Mouse (Mus musculus) forebrain, embryonic 15.5 days (tissue): ENCODE measurements around the gene Ccdc59. TPM values are rescaled to one million over a fixed set of nuclear protein-coding genes. Genes with fewer than 3 reads are reported as not detected.

Experiments
- ATAC-seq: fragments of 200-750 bp; cut with Nextera tagmentation; replicated peaks from 2 replicates; pipeline ENCODE4 v1.8.0; 2017; ENCODE audit warnings: mild to moderate bottlenecking, moderate TSS enrichment, moderate library complexity
- H3K27ac ChIP-seq: fragments of 300-500 bp; sonication (generic); replicated peaks from 2 replicates; pipeline ENCODE4 v1.5.1; 2015; ENCODE audit warnings: mild to moderate bottlenecking, inconsistent platforms
- H3K27me3 ChIP-seq: fragments of 300-500 bp; sonication (generic); 2 replicates; pipeline ENCODE4 v1.6.1; 2015; ENCODE audit warnings: inconsistent platforms
- H3K36me3 ChIP-seq: fragments of 300-500 bp; sonication (generic); 2 replicates; pipeline ENCODE4 v1.6.1; 2015; ENCODE audit warnings: mild to moderate bottlenecking, inconsistent platforms
- H3K4me1 ChIP-seq: fragments of 300-500 bp; sonication (generic); 2 replicates; pipeline ENCODE4 v1.6.1; 2015; ENCODE audit warnings: inconsistent platforms
- H3K4me2 ChIP-seq: fragments of 300-500 bp; sonication (generic); replicated peaks from 2 replicates; pipeline ENCODE4 v1.6.1; 2015; ENCODE audit warnings: mild to moderate bottlenecking, inconsistent platforms
- H3K4me3 ChIP-seq: fragments of 300-500 bp; sonication (generic); 2 replicates; pipeline ENCODE4 v1.5.1; 2015; ENCODE audit warnings: mild to moderate bottlenecking, inconsistent platforms
- H3K9ac ChIP-seq: fragments of 300-500 bp; sonication (generic); replicated peaks from 2 replicates; pipeline ENCODE4 v1.6.1; 2015; ENCODE audit warnings: mild to moderate bottlenecking, inconsistent platforms
- H3K9me3 ChIP-seq: fragments of 300-500 bp; sonication (generic); 2 replicates; pipeline ENCODE4 v1.6.1; 2016; ENCODE audit warnings: inconsistent platforms
- WGBS: fragments of 180-500 bp; shearing (Covaris S2); methylation state at CpG from one replicate; pipeline ENCODE4 v1.1.7; 2015; ENCODE audit warnings: mixed read lengths; 5-methylcytosine and 5-hydroxymethylcytosine counted together
- polyA plus RNA-seq: library from polyadenylated mRNA; unstranded; fragments of >200 nt; fragmentation: Nextera tagmentation; extraction: Ambion mirVana; gene quantifications from 2 replicates; pipeline ENCODE4 v1.2.1, GENCODE M21; 2015

Gene Ccdc59
- polyA plus RNA-seq: 45.4 and 51.5 TPM in 2 replicates

DNA sequence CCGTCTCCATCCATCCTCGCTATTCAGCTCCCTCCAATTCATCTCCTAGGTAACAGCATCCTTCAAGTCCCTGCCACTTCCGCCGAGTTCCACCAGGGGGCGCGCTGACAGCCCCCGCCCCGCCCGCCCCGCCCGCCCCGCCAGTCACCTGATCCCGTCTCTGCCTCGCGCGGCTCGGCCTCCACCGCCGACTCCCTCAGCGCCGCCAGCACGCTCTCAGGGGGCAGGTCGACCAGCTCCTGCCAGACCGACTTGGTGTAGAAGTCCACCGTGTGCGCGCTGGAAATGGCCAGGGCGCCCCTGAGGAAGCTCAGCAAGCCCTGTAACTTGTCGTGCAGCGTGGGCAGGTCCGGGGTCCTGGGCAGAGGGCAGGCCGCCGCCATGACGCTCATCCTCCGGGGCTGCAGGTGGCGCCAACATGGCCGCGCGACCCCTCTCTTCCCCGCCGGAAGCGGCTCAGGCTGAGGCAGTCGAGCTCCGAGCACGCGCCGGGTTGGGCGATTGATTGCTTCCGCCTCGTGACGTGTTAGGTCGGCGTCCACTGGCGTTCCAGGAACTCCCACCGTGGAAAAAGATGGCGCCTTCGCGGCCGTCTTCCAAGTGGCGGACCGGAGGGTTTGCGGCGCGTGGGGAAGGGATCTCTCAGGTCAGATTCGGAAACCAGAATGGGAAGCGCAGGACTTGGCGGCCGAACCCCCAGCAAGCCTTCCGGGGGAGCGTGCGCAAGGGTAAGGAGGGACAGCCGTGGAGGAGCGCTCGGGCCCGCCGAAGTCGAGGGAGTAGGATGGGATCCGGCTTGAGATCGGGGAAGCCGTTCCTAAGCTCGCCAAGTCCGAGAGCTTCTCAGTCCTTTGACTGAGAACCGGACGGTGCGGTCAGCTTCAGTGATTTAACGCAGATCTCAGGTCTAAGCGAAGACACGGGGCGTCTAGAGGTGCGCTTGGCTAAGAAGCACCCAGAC is at the start of gene Ccdc59, which contains the start of gene Mettl25:
TSS of gene Ccdc59 (plus strand) at position 140 of the 961 bp plus-strand sequence.
TSS of gene Mettl25 (minus strand) at position 453 of the 961 bp plus-strand sequence.
- no peaks in the 10 kb centered on the region for H3K27me3 ChIP-seq
- peak; percentile 99 for ATAC-seq
- peak within 1 kb of the TSS; percentile 98 for H3K27ac ChIP-seq
- under 1% methylated on average over 90 of the region's 90 CpGs for WGBS
- H3K4me3 ChIP-seq: peak within 1 kb of the TSS; percentile 84
- H3K36me3 ChIP-seq: peaks cover 28% of the 10 kb centered on the region
- H3K4me1 ChIP-seq: peaks cover 24% of the 10 kb centered on the region
- H3K9me3 ChIP-seq: no peaks in the 10 kb centered on the region
- peak within 1 kb of the TSS; percentile 75 for H3K4me2 ChIP-seq
- H3K9ac ChIP-seq: peak within 1 kb of the TSS; percentile 89

DNA sequence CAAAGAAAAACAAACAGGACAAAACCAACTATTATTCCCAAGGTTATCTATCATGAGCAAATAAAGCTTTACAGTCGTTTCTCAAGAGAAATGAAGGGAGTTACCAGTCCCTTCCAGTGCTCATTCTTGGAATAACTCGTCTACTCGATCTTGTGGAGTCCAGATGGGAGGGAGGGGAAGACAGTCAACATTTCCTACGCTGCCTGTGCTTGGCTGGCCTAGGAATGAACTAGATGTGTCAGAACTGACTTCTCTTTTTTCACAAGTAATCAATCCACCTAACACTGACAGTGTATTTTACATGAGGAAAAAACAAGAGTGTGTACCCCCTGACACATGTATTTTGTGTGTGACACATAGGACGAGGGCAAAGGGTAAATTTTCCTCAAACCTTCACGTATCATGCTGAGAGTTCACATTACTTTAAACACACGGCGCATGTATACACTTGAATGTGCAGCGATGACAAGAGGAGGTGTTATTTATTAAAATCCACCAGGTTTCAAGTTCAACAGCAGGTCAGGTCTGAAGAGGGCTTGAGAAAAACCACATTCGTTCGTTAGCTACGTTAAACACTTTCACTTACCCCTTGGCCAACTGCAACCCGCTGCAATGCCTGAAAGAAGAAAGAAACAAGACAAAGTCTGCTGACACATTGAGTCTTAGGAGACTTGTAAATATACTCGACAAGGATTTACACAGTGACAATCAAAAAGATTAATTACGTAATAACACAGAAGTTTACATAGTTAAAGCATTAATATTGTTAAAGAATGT is 46.9 kb upstream of the Ccdc59 start:
- 70% methylated on average over 15 of the region's 15 CpGs for WGBS
- H3K4me1 ChIP-seq: peaks cover 4% of the 10 kb centered on the region
- no peak overlapping the region for H3K4me2 ChIP-seq
- ATAC-seq: no peak
- H3K4me3 ChIP-seq: no peak overlapping the region
- no peak overlapping the region for H3K9ac ChIP-seq
- no peaks in the 10 kb centered on the region for H3K9me3 ChIP-seq
- H3K27ac ChIP-seq: no peak overlapping the region
- no peaks in the 10 kb centered on the region for H3K27me3 ChIP-seq
- no peaks in the 10 kb centered on the region for H3K36me3 ChIP-seq

DNA sequence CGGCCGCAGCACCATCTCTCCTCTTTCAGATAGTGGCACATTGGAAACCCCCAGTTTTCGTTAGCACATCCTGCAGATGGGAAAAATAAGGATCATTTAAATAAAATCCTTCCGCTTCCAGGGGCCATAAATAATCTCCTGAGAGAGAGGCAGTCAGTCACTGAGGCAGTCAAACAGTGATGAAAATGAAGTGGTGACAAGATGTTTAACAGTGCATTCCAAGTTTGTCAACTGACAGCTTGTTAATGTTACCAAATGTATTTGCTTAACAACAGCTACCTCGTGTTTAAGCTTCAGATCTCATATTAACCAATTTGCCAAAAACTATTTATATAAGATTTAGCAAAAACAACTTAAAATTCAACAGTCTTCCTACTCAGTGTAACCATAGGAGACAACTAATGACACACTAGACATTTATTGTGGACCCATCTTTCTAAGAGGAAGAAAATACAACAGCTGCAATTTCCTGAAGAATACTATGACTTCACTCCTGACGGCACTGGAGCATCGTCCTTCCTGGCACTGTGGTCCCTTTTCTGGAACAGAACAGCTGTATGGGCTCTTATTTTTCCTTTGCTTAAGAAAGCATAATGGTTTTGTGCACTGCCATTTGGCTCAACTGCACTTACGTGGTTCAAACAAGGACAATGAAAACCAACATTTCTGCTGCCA is 43.5 kb upstream of the Ccdc59 start:
- H3K27ac ChIP-seq: no peak overlapping the region
- H3K4me2 ChIP-seq: no peak overlapping the region
- H3K4me1 ChIP-seq: no peaks in the 10 kb centered on the region
- H3K9me3 ChIP-seq: no peaks in the 10 kb centered on the region
- ATAC-seq: peak; percentile 51
- H3K9ac ChIP-seq: no peak overlapping the region
- H3K36me3 ChIP-seq: no peaks in the 10 kb centered on the region
- no peak overlapping the region for H3K4me3 ChIP-seq
- H3K27me3 ChIP-seq: no peaks in the 10 kb centered on the region
- 53% methylated on average over 8 of the region's 8 CpGs for WGBS

DNA sequence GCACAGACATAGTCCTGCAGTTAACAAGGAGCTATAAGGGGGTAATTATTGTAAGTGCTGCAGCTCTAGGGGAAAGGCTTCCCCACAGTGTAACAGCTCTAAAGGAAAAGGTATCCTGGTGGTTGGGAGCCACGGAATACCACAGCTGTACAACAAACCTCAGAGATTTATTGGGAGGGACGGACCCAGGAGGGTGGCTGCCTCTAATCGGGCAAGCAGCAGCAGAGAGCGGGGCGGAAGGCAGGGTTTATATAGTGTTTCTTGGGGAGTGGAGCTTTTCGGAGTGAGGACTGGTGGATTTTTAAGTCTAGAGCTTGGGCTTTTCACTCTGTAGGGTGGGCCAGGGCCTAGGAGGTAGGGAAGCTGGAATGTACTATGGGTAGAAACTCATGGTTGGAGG is 39.7 kb upstream of the Ccdc59 start:
- no peak for ATAC-seq

DNA sequence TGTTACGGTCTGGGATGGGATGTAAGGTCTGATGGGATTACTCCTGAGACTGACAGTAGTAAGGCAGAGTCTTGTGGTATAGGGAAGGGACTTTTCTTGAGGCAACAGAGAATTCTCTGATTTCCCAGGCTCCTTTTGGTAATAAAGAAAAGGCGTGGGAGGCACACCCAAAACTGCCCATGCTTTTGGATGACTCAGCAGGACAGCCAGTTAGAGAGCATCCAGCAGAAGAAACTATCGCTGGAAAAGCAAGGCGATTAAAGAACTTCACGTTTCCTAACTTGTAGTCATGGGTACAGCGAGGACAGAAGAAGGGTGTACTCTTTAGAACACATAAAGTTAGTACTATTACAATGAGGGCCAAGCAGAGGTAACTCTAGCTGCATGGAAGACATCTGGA is 38.7 kb upstream of the Ccdc59 start:
- no peaks in the 10 kb centered on the region for H3K9me3 ChIP-seq
- no peak overlapping the region for H3K4me3 ChIP-seq
- H3K4me2 ChIP-seq: no peak overlapping the region
- WGBS: 94% methylated on average over 6 of the region's 6 CpGs
- no peak overlapping the region for H3K9ac ChIP-seq
- ATAC-seq: no peak
- no peaks in the 10 kb centered on the region for H3K36me3 ChIP-seq
- H3K27me3 ChIP-seq: no peaks in the 10 kb centered on the region
- H3K27ac ChIP-seq: no peak overlapping the region
- no peaks in the 10 kb centered on the region for H3K4me1 ChIP-seq

More for the DNA sequence above, 39.7 kb upstream of the Ccdc59 start:
- Histone ChIP-seq H3K9ac (no peak overlapping the region), H3K4me3 (no peak overlapping the region), H3K36me3 (no peaks in the 10 kb centered on the region), H3K9me3 (no peaks in the 10 kb centered on the region), H3K27me3 (no peaks in the 10 kb centered on the region), H3K27ac (no peak overlapping the region), H3K4me1 (no peaks in the 10 kb centered on the region), H3K4me2 (no peak overlapping the region)
- 88% methylated on average over 6 of the region's 6 CpGs for WGBS

DNA sequence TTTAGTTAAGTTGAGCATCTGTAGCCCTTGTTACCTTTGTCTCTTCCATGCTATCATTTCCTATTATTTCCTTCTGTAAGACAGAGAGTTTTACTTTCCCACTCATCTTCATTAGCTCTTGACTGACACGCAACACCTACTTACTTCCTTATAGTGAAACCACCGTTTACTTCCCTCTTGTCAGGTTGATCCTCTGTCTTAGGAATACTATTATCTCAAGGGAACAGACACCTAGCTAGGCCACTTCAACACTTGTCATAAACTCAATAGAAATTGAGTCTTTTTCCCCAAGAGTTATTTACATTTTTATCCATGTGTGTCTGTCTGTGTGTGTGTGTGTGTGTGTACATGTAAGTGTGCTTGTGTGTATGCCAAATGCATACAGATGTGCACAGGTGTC is 37.4 kb upstream of the Ccdc59 start:
- H3K9me3 ChIP-seq: no peaks in the 10 kb centered on the region
- no peaks in the 10 kb centered on the region for H3K36me3 ChIP-seq
- H3K9ac ChIP-seq: no peak overlapping the region
- no peaks in the 10 kb centered on the region for H3K27me3 ChIP-seq
- H3K4me2 ChIP-seq: no peak overlapping the region
- H3K4me1 ChIP-seq: no peaks in the 10 kb centered on the region
- ATAC-seq: no peak
- H3K27ac ChIP-seq: no peak overlapping the region
- WGBS: 95% methylated on average over 2 of the region's 2 CpGs
- no peak overlapping the region for H3K4me3 ChIP-seq

DNA sequence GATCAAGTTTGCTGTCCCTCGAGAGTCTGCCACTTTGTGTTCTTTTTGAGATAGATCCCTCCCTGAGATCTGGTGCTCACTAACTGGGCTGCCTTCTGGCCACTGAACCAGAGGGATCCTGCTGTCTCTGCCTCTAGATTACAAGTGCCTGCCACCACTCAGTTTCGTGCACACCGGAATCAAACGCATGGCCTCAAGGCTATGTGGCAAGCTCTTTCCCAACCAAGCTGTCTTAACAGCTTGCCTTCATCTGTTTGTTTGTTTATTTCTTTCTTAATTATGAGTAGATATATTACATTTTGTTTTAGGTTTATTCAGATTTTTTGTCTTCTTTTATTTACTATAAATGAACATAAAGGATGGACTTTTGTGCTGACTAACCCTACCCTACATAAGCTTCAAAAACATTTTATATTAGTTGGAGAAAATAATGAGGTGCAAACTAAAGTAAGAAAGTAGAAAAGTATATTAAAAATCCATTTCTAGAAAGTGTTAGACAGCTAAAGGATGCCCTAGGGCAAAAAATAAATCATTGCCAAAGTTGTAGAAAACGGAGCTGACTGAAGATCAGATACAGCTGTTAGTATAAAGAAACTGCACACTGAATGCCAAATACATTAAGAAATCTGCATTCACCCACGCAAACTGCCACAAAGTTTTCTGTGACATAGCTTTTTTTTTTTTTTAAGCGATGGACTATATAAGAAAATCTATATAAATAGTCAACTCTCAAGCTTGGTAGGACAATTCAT is 34.4 kb upstream of the Ccdc59 start:
- ATAC-seq: no peak
- H3K4me3 ChIP-seq: no peak overlapping the region
- no peak overlapping the region for H3K4me2 ChIP-seq
- no peak overlapping the region for H3K27ac ChIP-seq
- WGBS: 92% methylated on average over 7 of the region's 7 CpGs
- H3K4me1 ChIP-seq: no peaks in the 10 kb centered on the region
- no peaks in the 10 kb centered on the region for H3K27me3 ChIP-seq
- H3K9ac ChIP-seq: no peak overlapping the region
- H3K9me3 ChIP-seq: no peaks in the 10 kb centered on the region
- H3K36me3 ChIP-seq: no peaks in the 10 kb centered on the region

DNA sequence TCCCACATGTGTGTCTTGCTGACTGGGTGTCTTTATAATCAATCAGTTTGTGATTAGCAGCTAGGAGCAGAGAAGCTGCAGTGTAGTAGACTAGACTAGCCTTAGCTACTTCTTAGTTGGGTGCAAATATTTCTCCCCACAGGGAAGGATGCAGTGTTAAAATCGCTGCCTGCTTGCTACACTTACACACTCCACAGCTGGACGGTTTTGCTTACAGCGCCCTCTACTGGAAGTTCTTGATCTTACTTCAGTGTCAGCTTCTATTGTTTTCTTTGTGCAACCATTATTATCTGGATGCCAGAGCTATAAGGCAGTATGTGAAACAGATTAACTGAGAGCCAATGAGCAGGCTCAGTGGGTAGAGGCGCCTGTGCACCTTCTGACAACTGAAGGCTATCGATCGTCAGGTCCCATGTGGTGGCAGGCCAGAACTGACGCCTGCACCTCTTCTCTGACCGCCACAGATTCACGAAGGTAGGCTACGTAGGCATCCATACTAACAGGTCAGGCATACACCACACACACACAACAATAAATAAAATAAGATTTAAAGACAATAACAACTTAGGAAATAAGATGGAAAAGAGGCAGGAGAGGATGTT is 6.1 kb upstream of the Ccdc59 start:
- 67% methylated on average over 10 of the region's 10 CpGs for WGBS
- no peak overlapping the region for H3K9ac ChIP-seq
- ATAC-seq: 0 out of 2 replicates have a peak, but pooled peaks have one; percentile 35
- H3K27ac ChIP-seq: no peak overlapping the region
- H3K4me1 ChIP-seq: no peaks in the 10 kb centered on the region
- H3K36me3 ChIP-seq: no peaks in the 10 kb centered on the region
- no peaks in the 10 kb centered on the region for H3K27me3 ChIP-seq
- H3K9me3 ChIP-seq: no peaks in the 10 kb centered on the region
- H3K4me2 ChIP-seq: no peak overlapping the region
- H3K4me3 ChIP-seq: no peak overlapping the region

DNA sequence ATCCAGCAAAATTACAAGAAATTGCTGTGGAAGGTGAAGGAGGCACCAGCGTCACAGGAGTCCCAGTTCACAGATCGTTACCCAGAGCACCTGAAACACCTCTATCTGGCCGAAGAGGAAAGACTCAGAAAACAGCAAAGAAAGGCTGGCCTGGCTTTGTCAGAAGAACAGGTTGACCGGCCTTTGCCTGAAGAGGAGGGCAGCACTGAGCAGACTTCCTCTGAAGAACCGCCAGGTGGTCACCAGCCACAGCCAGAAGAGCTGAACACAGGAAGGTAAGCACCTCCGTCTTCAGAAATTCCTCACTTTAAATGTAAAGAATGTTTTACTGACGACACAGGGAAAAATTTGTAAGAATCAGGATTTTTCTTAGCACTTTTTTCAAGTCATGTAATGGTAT is 1.7 kb downstream of the Ccdc59 start:
- Histone ChIP-seq H3K27me3 (no peaks in the 10 kb centered on the region), H3K27ac (no peak overlapping the region), H3K9ac (no peak overlapping the region), H3K4me1 (peaks cover 24% of the 10 kb centered on the region), H3K36me3 (peaks cover 38% of the 10 kb centered on the region), H3K9me3 (no peaks in the 10 kb centered on the region), H3K4me3 (peak overlapping the region; percentile 84), H3K4me2 (peak overlapping the region; percentile 75)
- WGBS: 80% methylated on average over 7 of the region's 7 CpGs
- ATAC-seq: no peak

DNA sequence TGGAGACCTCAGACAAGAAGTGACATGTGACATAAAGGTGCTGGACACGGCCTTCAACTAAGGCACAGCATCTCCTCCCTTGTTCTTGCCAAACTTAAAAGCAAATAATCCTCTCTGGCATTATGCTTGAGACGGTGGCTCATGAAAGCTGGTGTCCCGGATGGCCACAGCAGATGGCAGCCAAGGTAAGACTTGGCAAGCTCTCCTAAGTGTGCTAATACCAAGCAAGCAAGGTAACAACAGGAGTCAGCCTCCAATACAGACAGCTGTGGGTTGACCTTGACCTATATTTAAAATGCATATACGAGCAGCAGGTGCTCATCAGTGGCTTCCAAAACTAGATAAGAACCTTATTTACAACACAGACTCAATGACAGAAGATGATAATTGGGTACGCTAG is 9.4 kb downstream of the Ccdc59 start:
- no peak overlapping the region for H3K9ac ChIP-seq
- H3K4me3 ChIP-seq: no peak overlapping the region
- no peak overlapping the region for H3K4me2 ChIP-seq
- H3K27ac ChIP-seq: no peak overlapping the region
- WGBS: 86% methylated on average over 5 of the region's 5 CpGs
- peaks cover 48% of the 10 kb centered on the region for H3K36me3 ChIP-seq
- H3K27me3 ChIP-seq: no peaks in the 10 kb centered on the region
- H3K4me1 ChIP-seq: no peaks in the 10 kb centered on the region
- ATAC-seq: no peak
- H3K9me3 ChIP-seq: no peaks in the 10 kb centered on the region

DNA sequence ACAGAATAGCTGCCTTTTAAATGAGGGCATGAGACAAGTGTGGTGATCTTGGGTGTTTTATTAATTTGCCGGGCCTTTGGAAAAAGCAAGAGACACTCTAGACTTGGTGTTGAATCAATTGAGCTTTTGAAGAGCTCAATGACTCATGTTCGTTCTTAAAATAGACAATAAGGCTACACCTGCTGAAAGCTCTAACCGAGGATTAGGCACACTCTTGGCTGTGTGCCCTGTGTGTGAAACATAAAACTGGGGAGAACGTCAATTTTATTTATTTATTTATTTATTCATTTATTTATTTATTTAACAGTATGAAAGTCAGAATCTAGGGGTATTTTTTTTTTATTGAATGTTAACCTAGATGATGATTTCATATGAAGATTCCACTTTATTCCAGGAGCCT is 10.3 kb downstream of the Ccdc59 start:
- H3K4me1 ChIP-seq: no peaks in the 10 kb centered on the region
- no peak overlapping the region for H3K4me3 ChIP-seq
- H3K9me3 ChIP-seq: no peaks in the 10 kb centered on the region
- H3K27me3 ChIP-seq: no peaks in the 10 kb centered on the region
- H3K4me2 ChIP-seq: no peak overlapping the region
- H3K36me3 ChIP-seq: peaks cover 40% of the 10 kb centered on the region
- no peak overlapping the region for H3K9ac ChIP-seq
- no peak overlapping the region for H3K27ac ChIP-seq
- 64% methylated on average over 4 of the region's 4 CpGs for WGBS
- no peak for ATAC-seq
